Mouse (Mus musculus): ENCODE results near the gene Ttll11.
A peak's percentile ranks its signal among the peaks of the same experiment; 100 is the strongest.

Gene Ttll11

DNA sequence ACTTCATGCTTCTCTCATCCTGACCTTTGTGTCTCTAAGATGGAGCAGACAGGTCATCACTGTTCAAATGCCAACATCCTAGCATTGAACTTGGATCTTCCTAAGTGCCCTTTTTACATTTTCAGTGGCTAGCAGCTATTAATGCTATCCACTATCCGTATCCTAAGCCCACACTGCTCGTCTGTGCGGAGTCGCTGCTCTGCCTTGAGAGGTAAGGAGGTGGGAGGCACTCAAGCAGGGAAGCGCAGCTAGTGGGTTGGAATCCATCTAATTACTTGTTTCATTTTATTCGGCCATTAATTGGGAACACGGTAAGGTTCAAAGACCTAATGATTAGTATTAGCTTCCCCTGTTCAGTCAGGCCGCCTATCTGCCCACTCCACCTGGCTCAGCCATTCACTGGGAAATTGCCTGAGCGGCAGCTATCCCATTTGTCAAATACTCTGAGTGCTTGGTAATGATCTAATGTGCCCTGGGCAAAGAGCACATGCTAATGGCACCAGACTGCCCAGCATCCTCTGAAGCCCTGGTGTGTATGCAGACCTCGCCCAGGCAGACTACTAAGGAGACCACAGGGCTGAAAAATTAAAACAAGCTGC is 130.0 kb downstream of the Ttll11 start:
- no peak for DNase-seq

GRCm38 (mm10) chr2:35845611-35846504 is 133.9 kb downstream of the Ttll11 start:
- DNase-seq: peak; percentile 62

GRCm38 (mm10) chr2:35843896-35844690 is 135.6 kb downstream of the Ttll11 start:
- DNase-seq: no peak

DNA sequence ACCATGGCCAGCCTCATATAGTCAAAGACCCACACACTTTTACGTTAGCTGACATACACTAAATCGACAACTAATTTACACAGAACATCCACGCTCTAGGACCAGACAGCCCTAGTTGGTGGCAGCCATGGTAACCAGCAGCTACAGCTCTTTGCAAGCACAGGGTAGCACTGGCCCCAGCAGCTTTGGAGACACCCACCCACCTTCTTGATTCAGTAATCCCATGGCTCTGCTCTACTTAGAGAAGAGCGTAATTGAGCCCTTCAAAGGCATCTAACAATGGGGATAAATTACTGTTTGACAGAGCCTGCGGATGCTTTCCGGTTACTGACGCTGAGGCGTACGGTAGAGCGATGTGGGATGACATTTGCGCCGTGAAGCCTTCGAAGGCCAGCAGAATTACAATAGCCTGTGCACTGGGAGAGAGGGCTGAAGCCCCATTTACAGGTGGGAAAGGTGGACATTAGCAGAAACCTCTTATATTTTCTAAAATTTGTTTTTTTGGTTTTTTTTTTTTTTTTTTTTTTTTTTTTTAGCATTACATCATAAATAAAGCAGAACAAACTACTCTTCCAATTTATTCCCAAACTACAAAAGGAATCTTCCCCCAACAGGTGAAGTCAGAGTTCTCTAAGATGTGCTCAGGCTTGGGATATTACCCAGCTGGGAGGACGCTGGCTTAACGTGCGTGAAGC is 136.8 kb downstream of the Ttll11 start:
- peak; percentile 38 for DNase-seq

GRCm38 (mm10) chr2:35841841-35842420 is 137.8 kb downstream of the Ttll11 start:
- DNase-seq: no peak

DNA sequence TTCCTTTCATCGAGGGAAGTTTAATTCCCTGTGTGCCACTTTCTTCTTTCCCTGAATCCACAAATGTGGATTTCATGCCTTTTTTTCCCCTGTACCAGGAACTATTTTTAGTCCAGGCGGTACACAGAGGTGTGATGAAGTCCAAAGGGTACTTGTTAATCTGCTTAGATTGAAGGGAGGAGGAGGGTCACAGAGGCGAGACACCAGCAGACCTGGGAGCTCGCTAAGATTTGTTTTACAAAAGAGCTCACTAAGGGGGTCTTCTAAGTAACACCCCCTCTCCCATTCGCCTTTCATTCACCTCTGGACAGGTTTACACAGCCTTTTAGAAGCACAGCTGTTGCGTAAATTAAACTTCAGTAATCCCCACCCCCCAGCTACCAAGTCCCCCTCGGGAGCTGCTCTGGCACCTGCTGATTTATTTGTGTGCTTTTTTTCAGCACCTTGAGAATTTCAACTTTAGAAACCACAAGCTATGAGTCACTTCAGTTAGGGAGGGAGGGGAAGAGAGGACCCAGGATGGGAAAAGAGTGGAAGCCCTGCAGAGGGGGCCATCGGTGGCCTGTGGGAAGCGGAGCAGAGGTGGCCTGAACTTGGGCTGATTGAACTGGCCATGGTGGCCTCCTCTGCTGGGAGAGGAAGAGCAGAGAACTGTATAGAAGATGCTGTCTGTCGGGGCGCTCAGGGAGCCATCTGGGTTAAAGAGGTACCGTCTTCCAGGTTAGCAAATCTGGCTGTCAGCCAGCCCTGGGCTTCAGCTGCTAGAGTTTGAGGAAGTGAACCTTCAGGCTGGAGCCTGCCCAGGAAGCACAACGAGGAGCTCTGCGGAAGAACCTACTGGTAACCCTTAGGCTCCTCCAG is 138.5 kb downstream of the Ttll11 start:
- peak; percentile 28 for DNase-seq

GRCm38 (mm10) chr2:35838751-35839479 is 140.8 kb downstream of the Ttll11 start:
- no peak for DNase-seq

DNA sequence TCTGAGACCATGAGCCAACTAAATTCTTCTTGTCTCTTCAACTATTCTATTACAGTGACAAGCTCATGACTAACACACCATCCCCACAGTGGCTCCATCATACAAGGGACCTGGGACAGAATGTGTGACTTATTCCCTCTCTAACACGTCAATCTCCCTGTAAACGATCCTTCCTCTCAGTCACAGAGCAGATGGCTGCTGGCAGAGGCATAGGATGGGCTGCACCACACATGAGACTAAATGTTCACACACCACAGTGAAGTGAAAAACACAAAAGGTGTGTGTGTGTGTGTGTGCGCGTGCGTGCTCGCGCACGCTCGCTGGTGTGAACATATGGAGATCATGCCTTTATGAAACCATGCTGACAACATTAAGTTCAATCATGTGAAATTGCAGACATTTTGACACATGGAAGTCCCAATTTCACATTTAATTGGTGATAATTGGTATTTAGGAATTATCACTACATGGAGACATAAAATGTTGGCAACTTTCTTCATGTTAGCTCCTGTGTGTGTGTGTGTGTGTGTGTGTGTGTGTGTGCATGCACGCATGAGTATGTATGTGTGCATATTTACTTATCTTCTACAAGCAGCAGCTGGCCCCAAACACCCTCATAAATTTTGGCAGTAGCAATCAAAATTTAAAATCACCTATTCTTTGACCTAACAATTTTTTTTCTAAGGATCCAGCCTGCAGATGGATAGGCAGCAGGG is 145.4 kb downstream of the Ttll11 start:
- no peak for DNase-seq

- no peak for DNase-seq
Observed at GRCm38 (mm10) chr2:35833546-35833945, 146.2 kb downstream of the Ttll11 start.

DNA sequence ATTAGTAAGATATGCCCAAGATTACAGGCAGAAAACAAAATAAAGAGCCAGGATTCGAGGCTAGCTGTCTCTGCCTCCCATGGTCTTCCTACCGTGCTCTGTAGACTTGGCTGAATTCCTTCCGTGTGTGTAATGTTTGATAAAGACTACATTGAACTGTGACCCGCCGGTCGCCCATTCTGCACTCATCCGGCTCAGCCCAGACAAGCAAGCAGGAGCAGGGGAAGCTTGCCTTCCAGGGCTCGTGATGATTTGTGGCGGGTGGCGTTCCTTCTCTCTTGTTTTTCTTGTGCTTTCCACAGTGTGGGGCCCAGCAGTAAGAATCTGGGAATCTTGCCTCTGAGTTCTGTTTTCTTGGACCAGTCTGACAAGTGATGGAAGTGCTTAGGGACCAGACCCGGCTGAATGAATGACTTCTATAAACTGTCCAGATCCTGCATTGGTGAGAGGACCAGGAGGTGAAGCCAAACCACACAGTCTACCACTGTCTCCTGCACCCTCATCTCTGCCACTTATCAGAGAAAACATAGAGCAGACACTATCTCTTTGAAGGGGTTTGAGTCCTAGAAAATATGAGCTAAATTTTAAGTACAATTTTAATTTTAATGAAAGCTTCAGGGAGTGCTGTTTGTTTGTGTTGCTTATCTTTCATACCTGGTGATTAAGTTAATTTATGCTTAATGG is 146.8 kb downstream of the Ttll11 start:
- DNase-seq: no peak

DNA sequence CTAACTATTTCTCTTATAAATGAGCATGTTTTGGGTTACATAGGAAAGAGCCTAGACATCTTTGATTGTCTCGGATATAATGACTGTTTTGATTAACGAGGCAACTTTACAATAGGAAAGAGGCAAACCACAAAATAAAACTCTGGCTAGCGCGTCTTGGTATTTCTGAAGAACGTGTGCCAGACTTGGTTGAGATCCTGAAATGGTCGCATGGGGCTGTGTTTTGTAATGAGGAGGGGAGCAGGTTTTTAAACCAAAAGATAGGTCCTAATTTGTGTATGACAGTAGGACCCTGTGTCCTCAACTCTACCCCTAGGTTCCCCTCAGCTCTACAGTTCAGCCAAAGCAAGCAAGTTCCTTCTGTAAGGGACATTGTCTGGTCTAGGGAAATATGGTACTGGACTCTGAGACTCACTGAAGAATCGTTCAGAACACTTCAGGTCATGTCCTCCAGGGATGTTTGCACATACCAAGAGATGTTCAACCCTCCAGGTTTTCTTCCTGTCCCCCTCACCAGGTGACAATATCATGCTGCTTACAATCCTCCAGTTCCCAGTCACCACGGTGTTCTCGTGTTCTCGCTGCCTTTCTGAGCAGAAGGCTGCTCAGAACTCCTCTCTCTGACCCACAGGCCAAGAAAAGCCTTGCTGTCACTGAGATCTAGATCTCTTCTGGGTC is 147.7 kb downstream of the Ttll11 start:
- DNase-seq: no peak

DNA sequence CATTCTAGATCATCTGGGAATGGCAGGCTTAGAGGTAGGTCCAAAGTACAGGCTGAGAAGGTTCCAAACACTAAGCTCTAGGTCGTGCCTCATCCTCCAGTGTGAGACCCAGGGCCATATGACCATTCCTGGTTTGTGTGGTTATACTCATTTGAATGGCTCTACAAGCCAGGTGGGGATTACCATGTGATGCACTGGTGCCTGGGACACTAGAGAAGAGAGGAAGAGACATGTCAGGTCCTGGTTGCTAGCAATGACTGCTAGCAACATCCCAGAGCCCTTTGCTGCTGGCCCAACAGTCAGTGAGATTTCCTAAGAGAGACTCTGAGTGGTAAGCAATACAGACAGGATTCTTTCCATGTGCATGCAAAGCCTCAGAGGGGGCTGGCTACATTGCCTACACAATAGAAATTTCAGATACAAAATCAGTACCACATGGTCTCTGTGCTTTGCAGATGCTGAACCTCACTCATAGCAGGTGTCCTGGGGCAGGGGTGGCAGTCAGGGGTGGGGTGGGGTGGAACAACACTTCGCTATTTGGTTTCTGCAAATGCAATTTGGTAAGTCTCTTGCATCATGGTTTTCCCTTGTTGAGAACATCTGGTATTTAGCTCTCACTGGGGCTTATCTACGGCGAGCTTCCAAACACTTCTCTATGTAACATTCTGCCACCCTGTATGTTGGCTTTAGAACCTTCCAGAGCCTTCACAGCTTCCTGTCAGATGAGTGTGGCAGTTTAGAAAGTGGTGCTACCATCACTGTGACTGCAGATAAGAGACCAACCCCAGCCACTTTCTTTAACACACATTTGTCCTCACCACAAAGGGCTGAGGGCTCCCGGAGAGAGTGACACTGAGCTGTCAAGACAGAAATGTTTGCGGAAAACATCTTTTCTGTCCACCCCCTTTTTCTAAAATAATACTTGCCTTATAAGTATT is 148.5 kb downstream of the Ttll11 start:
- no peak for DNase-seq

DNA sequence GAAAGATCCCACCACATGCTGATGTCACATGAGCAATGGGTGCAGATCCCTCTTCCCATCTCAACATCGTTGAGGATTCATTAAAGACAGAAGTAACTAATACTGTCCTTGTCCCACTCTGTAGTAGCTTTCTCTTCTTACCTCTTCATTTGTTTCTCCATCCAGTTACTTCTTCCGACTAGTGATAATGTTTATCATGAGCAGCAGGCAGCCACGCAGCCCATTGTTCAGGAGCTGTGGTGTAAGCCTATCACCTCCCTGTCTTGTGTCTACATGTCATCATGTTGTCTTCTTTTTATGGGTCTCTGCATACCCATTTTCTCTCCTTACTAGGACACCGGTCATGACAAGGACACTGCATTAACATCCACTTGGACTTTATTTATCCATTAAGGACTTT is 150.6 kb downstream of the Ttll11 start:
- no peak for DNase-seq

DNA sequence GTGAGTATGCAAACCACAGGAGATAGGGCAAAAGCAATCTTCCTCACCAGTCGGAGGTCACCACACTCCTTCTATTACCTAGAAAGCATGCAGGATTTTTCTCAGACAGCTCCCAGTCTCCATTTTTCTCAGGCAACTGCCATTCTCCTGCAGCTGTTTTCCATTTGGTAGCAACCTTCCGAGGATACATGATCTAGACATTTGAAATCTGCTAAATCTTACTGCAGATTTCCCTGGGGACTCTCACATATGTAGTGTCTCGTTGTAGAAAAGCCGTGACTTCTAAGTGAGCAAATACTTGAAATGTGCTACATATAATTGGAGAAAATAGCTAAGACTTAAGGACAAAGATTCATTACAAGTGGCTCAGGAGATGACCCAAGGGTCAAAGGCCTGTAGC is 151.8 kb downstream of the Ttll11 start:
- no peak for DNase-seq

GRCm38 (mm10) chr2:35825157-35825556 is 154.6 kb downstream of the Ttll11 start:
- DNase-seq: no peak

DNA sequence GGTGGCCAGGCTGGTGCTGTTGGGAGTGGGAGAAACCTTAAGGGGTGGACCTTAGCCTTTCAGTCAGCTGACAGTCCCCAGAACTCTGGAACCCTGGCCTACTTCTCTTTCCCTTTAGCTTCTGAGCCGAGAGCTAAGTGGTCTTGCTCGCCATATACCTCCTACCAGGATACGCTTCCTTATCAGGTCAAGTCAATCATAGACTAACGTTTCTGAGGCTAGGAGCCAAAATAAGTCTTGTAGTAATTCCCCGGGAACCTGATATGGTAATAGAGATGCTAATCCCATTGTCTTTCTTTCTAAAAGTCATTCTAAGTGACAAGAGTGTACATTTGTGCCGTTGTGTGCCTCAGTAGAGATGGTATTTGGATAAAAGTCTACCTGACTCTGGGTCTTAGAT is 156.1 kb downstream of the Ttll11 start:
- no peak for DNase-seq

GRCm38 (mm10) chr2:35818883-35819282 is 160.8 kb downstream of the Ttll11 start:
- no peak for DNase-seq

All from right cerebral cortex, postnatal 14 days (tissue).